Mouse (Mus musculus): ENCODE measurements around the gene Ankrd54.

DNA sequence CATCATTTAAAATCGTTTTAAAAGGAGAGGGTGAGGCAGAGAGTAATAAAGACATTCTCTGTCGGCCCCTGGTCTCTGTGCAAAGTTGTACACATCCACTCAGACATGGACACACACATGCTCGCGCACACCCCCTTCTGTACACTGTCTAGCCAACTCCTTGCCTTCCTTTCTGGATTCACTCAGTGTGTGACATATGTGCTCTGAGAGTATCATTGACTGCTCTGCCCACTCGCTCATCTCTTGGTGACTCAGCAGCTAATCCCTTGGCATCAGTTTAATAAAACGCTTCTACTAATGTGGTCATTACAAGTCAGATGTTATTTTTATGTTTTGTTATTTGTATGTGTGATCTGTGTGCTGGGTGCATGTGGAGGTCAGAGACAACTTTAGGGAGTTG lies 29.6 kb upstream of the Ankrd54 start:
- TF ChIP-seq POLR2A (IDR thresholded peaks at IDR 0.05; ENCODE audit: insufficient read depth, low read depth, low read length) (no peak), CTCF (IDR thresholded peaks at IDR 0.05; ENCODE audit: insufficient read depth, low read depth, low read length) (no peak)
